Mouse (Mus musculus) neutrophil, adult 5-6 weeks (primary cell): ENCODE results near the gene Pcbd2. TPM values are rescaled to one million over a fixed set of nuclear protein-coding genes. Genes with fewer than 3 reads are reported as not detected.
A peak's percentile ranks its signal among the peaks of the same experiment; 100 is the strongest.
"Not testable (repeated sequence)": the region's sequence is repeated elsewhere in the genome, so short reads cannot be mapped to it uniquely, and the experiment has no call there.

Source experiments
- ATAC-seq: fragments of 151-379, 151-347 bp; 2 replicates; pipeline ENCODE4 v1.8.0; 2017; ENCODE audit warnings: mild to moderate bottlenecking, moderate TSS enrichment; ENCODE audit not compliant: insufficient number of reproducible peaks, poor library complexity, low FRiP score, severe bottlenecking; ENCODE audit errors: extremely low read depth
- total RNA-seq: library from RNA; stranded (forward); fragments of 200-1000 nt; gene quantifications from 2 replicates; pipeline ENCODE4 v1.2.3, GENCODE M21; 2017

The Pcbd2 gene
- 8.7 and 17.8 TPM in 2 replicates for total RNA-seq

DNA sequence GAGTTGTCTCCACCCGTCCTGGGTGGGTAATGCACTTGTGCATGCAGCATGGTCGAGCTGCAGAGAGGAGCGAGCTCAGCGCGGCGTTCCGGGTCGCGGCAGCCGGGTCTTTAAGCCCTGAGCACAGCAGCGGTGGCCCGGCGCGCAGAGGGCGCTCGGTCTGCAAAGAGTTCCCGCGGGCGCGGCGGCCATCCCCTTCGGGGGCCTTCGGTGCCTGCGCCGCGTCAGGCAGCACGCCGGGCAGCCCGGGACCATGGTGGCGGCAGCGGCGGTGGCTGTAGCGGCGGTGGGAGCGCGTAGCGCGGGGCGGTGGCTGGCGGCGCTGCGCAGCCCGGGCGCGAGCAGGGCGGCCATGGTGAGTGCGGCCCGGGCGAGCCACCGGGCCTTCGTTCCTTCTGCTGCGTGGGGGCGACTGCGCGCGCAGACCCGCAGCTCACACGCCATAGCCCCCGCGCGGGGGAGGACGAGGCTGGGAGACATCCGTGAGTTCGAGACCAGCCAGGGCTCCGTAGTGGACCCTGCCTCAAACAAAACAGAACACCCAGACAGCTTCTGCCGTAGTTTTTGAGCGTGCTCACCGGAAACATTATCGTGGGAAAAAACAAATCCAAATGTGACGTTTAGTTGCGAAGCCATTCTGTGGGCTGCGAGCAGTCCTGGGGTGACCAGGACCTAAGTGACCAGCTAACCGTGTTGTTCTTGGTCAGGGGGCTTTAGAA lies at the start of gene Pcbd2:
Gene Pcbd2, plus strand, starts transcription at position 249 of the 719 bp plus-strand sequence.
- ATAC-seq: peak; percentile 51

DNA sequence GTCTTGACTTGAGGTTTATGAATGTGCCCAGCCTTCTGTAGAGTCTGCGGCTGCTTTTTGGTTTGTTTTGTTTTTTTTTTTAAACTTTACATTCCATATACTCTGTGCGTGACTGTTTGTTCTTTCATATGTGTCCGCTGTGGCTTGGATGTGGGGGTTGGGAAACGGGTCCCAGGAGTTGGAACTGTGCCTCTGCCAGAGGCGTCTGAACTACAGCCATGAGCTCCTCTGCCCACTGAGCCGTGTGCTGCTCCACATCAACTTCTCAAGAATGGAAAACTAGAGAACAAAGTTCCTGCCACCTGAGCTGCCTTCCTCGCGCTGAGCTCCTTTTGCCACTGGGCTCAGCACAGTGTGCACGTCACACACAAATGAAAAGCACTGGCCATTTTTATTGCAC lies 45.0 kb upstream of the Pcbd2 start:
- ATAC-seq: no peak

DNA sequence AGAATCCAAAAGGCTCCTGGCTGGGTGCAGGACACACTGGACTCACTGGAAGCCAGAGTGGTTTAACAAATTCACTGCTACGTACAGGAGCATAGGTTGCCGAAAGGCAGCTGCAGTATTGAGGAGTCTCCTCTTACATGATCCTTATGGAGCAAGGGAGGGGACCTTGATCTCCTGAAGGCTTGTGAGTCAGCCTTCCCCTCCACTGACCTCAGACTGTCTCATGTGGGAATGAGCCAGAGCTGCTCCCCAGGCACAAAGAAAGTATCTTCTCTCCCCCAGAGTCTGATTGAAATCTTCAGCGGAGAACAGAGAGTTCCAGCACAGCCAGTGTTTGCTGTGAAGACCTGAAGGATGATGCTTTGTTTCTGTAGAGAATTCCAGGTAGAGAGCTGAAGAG lies 43.6 kb upstream of the Pcbd2 start:
- ATAC-seq: no peak

DNA sequence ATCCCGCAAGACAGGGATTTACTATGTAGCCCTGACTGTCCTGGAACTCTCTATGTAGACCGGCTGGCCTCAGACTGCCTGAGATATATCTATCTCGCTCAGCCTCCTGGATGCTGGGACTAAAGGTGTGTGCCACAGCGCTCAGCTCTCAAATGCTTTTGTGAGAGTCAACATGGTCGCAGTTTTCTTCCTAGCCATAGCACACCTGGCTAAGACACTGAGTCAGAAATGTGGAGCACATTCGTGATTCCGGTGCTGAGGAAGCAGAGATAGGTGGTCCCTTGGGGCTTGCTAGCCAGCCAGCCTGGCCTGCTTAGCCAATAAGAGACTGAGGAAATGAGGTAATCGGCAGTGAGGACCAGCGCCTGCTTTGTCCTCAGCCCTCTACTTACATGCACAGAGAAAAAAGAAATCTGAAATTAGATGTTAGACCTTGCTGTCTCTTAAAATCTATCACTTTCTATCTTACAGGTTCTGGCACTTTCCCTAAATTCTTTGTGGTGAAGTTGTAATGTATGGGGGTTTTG lies 41.0 kb upstream of the Pcbd2 start:
- no peak for ATAC-seq

DNA sequence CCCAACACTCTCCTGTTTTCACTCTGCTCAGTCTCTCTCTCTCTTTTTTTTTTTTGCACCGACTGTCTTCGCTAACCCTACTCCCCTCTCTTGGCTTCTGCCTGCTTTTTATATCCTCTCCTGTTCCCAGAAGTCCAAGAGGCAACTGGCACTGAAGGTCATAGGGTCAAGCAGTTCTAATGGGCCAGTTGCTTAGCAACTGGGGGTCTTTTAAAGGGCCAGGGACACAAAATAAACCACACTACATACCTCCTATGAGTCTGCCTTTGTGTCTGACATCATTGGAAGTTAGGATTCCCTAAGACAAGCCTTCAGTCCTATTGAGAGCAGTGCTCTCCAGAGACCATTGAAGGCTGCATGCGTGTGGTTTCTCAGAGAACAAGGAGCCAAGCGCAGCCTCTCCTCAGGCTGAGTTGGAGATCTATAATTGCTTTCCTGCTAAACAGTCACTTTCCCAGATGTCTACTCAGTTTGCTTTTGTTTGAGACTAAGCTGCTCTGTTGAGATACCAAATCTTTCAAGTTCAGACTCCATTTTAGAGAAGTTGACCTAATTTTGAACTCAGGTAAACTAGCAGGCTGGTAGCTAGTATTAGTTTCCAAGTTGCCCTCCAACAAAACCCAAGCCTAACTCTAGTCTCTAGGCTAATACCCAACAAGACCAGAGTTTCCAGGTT lies 39.1 kb upstream of the Pcbd2 start:
- no peak for ATAC-seq

DNA sequence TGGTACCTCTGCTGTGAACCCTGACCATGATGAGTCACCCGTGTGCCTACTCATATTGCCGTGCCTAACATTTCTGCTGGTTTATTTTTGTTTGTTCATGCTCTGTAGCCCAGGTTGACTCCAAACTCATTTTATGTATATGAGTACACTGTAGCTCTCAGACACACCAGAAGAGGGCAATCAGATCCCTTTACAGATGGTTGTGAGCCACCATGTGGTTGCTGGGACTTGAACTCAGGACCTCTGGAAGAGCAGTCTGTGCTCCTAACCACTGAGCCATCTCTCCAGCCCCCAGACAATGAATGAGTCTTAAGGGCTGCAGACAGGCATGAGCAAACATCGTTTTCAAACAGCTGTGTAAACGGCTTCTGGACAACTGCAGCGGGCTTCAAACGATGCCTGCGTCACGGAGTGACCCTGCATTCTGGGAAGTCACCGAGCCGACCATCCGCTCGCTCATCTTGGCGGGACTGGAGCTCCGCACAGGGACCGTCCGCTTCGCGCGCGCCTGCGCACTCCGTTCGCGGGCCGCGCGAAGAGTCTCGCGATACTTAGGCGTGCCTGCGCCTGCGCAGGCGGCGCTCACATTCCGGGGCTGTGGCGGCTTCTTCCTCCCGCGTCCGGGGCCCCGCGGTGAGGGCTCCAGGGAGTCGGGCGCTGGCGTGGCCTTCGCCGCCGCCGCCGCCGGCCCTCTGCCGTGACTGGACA lies 34.5 kb upstream of the Pcbd2 start, which contains the start of gene B230219D22Rik:
Gene B230219D22Rik, plus strand, starts transcription at position 590 of the 708 bp plus-strand sequence.
- peak; percentile 78 for ATAC-seq

DNA sequence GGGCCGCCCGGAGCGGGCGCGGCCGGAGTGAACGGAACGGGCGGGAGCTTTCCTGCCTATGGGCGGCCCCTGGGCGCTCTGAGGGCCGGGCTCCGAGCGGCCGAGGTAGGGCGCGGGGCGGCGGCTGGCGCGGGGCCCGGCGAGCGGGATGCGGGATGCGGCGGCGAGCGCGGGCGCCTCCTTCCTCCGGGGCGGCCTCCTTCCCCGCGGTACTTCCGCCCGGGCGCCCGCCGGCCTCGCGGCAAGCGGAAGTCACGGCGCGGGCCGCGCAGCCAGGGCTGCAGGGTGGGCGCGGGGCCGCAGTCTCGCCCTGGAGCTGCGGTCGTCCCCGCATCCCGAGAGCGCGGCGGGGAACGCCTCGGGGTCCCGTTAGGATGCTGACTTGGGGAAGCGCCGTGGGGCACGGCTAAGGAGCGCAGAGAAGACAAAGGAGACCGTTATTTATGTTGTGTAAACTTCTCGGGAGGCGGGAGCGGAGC lies 33.9 kb upstream of the Pcbd2 start:
- ATAC-seq: peak; percentile 31; the same call in 1 of the 2 replicates

DNA sequence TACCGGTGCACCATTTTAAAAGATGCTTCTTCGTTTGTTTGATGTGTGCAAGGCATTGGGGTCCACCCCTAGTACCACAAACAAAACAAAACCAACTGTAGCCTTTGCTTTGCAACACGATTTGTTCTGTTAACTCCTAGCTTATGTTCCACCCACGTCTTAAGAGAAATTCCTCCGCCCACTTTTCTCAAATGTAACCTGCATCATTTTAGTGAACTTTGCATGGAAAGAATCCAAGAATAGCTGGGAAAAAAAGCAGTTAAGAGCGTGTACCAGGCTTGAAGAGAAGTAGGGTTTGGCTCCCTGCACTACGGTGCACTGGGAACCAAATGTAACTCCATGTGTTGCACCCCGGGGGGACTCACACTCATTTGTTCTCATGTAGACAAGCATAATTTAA lies 33.1 kb upstream of the Pcbd2 start:
- ATAC-seq: no peak

DNA sequence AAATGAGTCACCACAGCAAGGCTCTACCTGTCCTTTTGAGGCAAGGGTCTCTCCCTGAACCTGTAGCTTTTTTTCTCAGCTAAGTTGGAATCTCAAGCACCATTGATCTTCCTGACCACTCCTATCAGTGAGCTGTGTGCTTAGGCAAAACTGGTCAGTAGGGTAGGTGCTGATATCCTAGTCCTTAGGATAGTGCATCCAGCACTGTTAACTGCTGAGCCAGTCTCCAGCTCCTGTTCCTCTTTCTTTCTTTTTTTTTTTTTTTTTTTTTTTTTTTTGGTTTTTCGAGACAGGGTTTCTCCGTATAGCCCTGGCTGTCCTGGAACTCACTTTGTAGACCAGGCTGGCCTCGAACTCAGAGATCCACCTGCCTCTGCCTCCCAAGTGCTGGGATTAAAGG lies 31.2 kb upstream of the Pcbd2 start:
- not testable (repeated sequence) for ATAC-seq

DNA sequence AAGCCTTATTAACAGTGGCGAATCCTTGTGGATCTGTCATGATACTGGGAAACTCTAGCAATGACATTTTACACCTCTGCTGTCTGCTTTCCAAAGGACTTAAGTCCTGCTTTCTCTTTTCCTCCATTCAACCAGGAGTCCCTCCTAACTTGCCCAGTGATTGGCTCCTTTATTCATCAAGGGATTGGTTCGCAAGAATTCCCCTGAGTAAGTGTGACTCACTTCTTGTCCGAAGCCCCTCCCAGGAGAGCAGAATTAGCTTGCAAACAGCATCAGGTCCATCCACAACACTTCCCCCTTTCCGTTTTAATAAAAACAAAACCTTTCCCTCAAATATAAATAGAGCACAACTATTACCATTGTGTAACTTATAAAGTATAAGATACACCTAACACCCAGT lies 22.9 kb upstream of the Pcbd2 start:
- no peak for ATAC-seq

DNA sequence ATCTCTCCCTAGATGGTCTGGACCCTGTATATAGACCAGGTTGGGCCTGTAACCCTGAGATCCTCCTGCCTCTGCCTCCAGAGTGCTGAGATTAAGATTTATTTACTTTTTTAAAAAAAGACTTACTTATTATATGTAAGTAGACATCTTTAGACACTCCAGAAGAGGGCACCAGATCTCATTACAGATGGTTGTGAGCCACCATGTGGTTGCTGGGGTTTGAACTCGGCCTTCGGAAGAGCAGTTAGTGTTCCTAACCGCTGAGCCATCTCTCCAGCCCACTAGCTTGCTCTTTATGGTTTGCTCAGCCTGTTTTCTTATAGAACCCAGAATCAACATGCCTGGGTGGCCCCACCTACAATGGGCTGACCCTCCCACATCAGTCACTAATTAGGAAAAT lies 14.3 kb upstream of the Pcbd2 start:
- no peak for ATAC-seq

DNA sequence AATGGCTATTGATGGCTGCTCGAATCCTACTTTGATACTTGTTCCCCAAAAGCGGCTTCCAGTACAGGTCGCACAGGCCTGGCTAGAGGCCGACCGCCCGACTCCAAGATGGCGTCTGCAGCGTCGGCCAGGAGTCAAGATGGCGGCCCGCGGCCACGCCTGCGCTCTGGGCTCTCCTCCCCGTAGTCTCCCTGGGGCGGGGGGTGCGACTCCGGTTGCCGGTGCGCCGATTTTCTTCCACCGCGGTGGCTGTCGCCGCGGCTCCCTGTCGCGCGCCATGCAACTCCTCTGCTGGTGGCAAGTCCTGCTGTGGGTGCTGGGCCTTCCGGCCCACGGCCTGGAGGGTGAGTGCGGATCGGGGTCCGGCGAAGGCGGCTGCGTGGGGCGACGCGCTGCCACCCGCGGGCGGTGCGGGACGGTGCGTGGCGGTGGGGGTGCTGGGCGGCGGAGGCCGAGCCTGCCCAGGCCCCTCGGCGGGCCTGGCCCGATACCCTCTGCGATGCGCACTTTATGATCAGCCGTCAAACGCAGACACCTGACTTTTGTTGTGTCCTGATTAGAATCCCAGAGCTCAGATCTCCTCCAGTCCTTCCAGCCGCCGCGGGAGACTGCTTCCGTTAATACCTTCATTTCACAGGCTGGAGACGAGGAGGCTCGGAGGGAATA lies 12.5 kb upstream of the Pcbd2 start, which contains the start of gene Txndc15:
Gene Txndc15, plus strand, starts transcription at position 150 of the 666 bp plus-strand sequence.
- peak; percentile 81 for ATAC-seq

DNA sequence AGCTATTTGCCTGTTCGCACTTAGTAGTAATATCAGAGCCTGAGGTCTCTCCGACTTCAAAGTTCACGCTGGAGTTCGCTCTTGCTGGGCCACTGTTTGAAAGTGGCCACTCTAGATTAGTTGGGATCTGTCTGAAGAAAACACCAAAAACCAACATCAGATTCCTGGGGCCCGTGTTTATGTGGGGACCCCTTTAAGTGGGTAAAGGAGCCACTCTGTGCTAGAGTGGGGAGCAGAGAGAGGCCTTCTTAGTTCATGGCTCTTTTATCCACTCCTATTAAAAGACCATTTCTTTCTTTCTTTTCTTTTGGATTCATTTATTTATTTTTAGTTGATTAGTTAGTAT lies 12.0 kb upstream of the Pcbd2 start:
- ATAC-seq: no peak

DNA sequence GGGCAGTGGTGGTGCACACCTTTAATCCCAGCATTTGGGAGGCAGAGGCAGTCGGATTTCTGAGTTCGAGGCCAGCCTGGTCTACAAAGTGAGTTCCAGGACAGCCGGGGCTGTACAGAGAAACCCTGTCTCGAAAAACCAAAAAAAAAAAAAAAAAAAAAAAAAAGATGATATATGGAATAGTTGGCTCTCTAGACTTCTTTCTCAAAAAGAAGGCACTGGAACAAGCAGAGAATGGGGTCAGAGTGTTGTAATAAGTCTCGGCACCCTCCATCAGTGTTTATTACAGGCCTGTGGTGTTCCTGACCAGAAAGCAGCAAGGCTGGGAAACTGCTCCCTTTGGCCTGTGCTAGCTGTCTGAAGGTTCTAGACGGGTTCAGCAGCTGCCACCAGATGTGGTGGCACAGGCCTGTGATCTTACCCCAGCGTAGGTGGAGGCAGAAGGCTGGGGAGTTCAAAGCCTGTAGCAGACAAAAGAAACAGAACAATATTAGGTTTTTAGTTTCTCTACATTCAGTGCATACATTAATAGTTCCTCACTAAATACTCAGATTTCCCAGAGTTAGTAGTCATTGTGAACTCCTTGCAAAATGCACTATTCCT lies 11.2 kb upstream of the Pcbd2 start:
- no peak for ATAC-seq

DNA sequence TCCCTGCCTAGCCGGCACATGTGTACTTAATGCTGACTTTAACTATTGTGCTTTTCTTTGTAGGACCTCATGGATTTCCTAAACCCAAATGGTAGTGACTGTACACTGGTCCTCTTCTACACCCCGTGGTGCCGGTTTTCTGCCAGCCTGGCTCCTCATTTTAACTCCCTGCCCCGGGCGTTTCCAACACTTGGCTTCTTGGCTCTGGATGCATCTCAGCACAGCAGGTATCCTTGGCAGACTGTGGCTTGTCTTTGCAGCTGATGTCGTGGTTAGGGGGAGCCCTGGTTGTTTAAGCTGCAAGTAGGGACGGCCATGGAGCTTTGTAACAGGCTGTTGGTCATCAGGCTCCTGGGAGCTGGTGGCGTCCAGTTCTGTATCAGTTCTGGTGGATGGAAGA lies 5.7 kb upstream of the Pcbd2 start:
- no peak for ATAC-seq

DNA sequence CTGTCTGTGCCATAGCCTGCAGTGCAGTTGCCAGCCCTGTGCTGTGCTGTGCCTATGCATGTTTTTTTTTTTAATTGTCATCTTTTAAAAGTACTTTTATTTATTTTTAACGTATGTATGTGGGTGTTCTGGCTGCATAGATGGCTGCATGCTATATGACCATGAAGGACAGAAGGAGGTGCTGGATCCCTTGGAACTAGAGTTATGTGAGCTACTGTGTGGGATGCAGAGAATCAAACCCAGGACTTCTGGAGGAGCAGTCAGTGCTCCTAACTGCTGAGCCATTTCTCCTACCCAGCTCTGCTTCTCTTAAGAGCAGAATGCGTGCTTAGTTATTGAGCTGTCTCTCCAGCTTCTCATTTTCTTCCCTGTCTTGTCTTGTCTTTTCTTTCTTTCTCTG lies 5.2 kb upstream of the Pcbd2 start:
- ATAC-seq: no peak

DNA sequence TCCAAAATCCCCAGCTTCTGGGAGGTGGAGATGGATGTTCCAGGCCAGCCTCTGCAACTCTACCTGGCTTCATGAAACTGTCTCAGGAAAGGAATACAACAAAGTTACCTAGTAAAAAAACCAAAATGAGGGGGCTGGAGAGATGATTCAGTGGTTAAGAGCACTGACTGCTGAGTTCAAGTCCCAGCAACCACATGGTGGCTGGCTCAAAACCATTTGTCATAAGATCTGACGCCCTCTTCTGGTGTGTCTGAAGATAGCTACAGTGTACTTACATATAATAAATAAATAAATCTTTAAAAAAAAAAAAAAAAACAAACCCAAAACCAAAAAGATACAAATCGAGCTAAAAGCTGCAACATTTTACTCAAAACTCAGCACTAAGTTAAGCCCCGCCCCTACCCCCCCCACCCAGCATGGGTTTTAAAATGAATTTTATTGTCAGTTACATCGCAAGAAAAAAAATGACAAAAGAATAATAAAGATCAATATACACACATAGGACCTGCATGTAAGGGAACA lies 509 bp upstream of the Pcbd2 start:
- no peak for ATAC-seq

DNA sequence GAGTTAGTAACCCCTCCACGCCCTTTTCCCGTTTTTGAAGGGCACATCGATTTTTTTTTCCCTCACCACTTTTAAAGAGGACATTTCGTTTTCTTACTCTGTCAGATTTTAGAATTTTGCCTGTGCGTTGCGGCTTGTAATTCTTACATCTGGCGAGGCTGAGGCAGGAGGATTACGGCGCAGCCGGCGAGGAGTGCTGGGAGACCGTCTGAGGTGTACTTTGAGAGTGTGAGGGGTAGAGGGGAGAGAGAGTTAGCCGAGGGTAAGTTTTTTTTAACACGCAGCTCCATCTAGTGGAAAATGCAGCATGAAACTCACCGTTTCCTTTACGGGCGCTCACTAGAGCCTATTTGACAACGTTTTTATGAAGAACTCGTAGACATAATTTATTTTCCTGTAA lies 671 bp downstream of the Pcbd2 start:
- peak; percentile 81 for ATAC-seq
